Mouse (Mus musculus): Measurements from ENCODE around the gene Phc1. TPM values are rescaled to one million over a fixed set of nuclear protein-coding genes. Genes with fewer than 3 reads are reported as not detected.

Gene Phc1
- total RNA-seq (2023): 16.0 and 16.4 TPM in 2 replicates

DNA sequence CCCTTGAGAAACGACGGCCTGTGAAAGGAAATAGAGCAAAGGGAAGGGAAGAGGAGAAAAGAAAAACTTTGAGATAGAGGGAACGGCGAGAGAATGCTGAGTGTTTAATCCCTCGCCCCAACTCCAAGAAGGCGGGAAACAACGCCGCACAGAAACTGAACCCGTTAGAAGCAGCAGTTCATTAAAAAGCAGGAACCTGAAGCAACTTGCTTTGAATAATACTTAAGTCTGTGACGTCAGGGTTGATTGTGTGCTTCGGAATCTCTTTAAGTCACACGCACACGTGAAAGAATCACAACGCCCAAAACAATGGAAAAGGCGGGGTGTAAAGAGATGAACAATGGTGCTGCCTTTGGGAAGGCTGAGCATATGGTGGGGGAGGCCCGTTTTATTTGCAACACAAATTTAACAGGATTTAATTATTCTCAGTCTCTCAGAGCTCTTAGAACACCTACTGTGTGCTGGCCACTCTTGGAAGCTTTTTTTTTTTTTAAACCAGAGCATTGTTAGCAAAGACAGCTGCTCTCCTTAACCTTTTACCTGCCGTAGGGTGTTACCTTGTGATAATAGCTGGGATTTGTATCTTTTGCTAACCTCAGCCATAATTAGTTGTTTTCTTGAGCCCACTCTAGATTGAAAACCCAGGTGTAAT lies at the start of gene Phc1:
TSS of gene Phc1 (minus strand) at position 213 of the 652 bp plus-strand sequence.

DNA sequence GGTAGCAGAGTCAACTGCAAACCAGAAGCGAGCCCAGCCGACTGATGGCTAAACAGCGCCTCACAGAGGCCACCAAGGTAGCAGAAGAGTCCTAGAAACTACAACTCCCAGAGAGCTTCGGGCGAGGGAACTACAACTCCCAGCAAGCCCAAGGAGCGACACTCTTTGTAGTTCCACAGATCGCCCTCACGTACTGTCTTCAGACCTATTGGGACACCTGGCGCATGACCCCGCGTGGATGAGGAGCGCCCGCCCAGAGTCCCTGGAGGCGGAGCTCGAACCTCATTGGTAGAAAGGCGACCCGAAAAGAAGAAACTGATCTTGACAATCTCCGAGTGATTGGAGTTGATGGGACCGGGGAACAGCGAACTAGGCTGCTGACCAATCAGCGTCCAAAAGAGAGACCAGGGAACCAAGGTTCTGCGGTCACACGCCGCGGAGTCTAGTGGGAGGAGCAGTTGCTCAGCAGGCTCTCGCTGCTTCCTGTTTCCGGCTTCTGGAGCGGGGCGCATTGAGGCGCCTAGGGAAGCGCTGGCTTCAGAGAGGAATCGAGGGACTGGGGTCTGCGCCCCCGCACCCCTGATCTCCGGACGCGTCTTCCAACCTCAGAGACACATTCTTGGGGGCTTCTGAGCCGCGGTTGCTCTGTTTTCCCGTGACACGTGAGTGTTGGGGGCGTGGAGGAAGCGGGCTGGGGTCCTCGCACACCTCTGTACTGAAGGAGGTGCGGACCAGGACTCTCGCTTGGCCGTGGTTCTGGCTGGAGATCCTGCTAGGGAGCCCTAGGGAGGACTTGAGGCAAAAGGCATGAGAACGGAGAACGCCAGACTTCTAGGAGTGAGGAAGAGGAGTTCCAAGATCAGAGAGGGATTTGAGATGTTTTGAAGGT lies 31.6 kb downstream of the Phc1 start, which contains the start of gene M6pr:
TSS of gene M6pr (plus strand) at position 216 of the 889 bp plus-strand sequence.

DNA sequence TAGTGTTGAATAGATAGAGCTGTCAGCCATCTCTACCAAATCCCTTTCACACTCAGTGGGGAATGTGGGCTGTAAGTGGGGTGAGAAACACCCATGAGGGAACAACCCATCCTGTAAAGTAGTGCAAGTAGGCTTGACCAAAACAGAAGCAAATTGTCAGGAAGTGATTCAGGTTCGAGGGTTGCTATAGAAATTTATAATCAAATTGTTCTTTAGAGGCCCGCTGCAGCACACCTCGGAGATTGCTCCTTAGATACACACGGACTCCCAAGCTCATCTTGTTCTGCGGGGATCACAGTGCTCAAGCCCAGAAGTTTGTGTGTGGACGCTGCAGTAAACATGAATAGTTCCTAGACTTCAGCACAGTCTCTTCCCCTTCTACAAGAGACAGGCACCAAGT lies 57.6 kb downstream of the Phc1 start, which contains the start of gene Klrg1:
TSS of gene Klrg1 (minus strand) at position 101 of the 400 bp plus-strand sequence.

Other genes starting within 250 kb of the Phc1 start
- not detected in 2 replicates for gene Klrg1, start 57.7 kb downstream of the Phc1 start, total RNA-seq (2023)
- gene M6pr, start 31.8 kb downstream of the Phc1 start, total RNA-seq (2023): 128 and 143 TPM in 2 replicates
- not detected in 2 replicates for gene Rimklb, start 158.2 kb upstream of the Phc1 start, total RNA-seq (2023)
- gene Mfap5, start 165.3 kb upstream of the Phc1 start, total RNA-seq (2023): not detected in 2 replicates
- not detected in 2 replicates for gene Aicda, start 213.2 kb upstream of the Phc1 start, total RNA-seq (2023)